Mouse (Mus musculus) hindbrain, postnatal 0 days (tissue): ENCODE measurements around the gene Fyb. TPM values are rescaled to one million over a fixed set of nuclear protein-coding genes. Genes with fewer than 3 reads are reported as not detected.

Experiments used
- ATAC-seq: fragments of 200-750 bp; cut with Nextera tagmentation; 2 replicates; pipeline ENCODE4 v1.8.0; 2017; ENCODE audit warnings: mild to moderate bottlenecking, moderate TSS enrichment, moderate library complexity
- DNase-seq: peaks from one replicate; pipeline ENCODE4 v3.0.0-alpha.2; 2015; ENCODE audit warnings: low spot score
- H3K27ac ChIP-seq: fragments of 300-500 bp; sonication (generic); 2 replicates; pipeline ENCODE4 v1.5.1; 2014; ENCODE audit warnings: mild to moderate bottlenecking
- H3K27me3 ChIP-seq: fragments of 300-500 bp; sonication (generic); 2 replicates; pipeline ENCODE4 v1.6.1; 2014; ENCODE audit warnings: low read length, mixed read lengths; ENCODE audit not compliant: insufficient read depth
- H3K36me3 ChIP-seq: fragments of 300-500 bp; sonication (generic); 2 replicates; pipeline ENCODE4 v1.6.1; 2014; ENCODE audit warnings: low read length, mixed read lengths; ENCODE audit not compliant: insufficient read depth
- H3K4me1 ChIP-seq: fragments of 300-500 bp; sonication (generic); 2 replicates; pipeline ENCODE4 v1.6.1; 2014; ENCODE audit warnings: antibody characterized with exemption, low read length, mixed read lengths; ENCODE audit not compliant: insufficient read depth
- H3K4me2 ChIP-seq: fragments of 300-500 bp; sonication (generic); 2 replicates; pipeline ENCODE4 v1.6.1; 2014; ENCODE audit warnings: low read depth, mild to moderate bottlenecking, low read length, moderate library complexity, mixed read lengths
- H3K4me3 ChIP-seq: fragments of 300-500 bp; sonication (generic); 2 replicates; pipeline ENCODE4 v1.5.1; 2014; ENCODE audit warnings: low read length
- H3K9ac ChIP-seq: fragments of 300-500 bp; sonication (generic); replicated peaks from 2 replicates; pipeline ENCODE4 v1.6.1; 2014; ENCODE audit warnings: mild to moderate bottlenecking, low read length, moderate library complexity, mixed read lengths
- H3K9me3 ChIP-seq: fragments of 300-500 bp; sonication (generic); 2 replicates; pipeline ENCODE4 v1.6.1; 2016; ENCODE audit warnings: low read length, mixed read lengths
- CTCF ChIP-seq: IDR thresholded peaks from 2 replicates; pipeline ENCODE4 v1.5.1; 2016; ENCODE audit warnings: antibody characterized with exemption, control low read depth, low read depth
- WGBS: fragments of 180-500 bp; shearing (Covaris S2); extraction: QIAGEN DNeasy Blood & Tissue Kit; methylation state at CpG from one replicate; pipeline ENCODE4 v1.1.7; 2014; 5-methylcytosine and 5-hydroxymethylcytosine counted together
- polyA plus RNA-seq: library from polyadenylated mRNA; unstranded; fragments of >200 nt; fragmentation: Nextera tagmentation; extraction: Ambion mirVana; gene quantifications from 2 replicates; pipeline ENCODE4 v1.2.1, GENCODE M21; 2015
- total RNA-seq: library from RNA; depleted of rRNA; stranded (reverse); fragments of >200 nt; gene quantifications from 2 replicates; pipeline ENCODE4 v1.2.3, GENCODE M21; 2014

The Fyb gene
- total and polyA plus RNA-seq, 2 experiments from 2014 or later = 0.73 to 3.7 TPM

DNA sequence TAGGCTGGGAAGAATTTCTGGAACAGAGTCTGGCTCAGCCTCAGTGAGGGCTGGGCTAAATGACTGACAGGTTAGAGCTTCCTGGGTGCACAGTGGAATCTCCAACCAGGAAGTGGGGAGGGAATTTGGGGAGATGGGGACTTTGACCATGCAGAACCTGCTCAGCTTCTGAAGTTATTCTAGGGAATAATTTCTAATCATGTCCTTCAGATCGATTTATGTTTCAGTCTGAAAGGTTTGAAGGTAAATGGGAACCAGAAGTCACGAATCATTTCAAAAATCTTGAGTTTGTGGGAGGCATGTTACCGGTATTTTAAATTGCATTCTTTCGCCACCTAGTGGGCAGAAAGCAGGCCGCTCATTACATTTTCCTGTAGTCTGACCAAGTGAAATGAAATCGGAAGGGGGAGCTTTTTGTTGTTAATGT is 103.0 kb downstream of the Fyb start:
- Histone ChIP-seq H3K9me3 (no peaks in the 10 kb centered on the region), H3K27me3 (no peaks in the 10 kb centered on the region), H3K27ac (no peak overlapping the region), H3K4me2 (peak overlapping the region; percentile 58), H3K9ac (no peak overlapping the region), H3K4me3 (peak overlapping the region; percentile 15; the same call in 1 of the 2 replicates), H3K4me1 (0 out of 2 replicates have a peak, but pooled peaks cover 6% of the 10 kb centered on the region), H3K36me3 (no peaks in the 10 kb centered on the region)
- TF ChIP-seq CTCF = peak; percentile 81
- WGBS = 3% methylated on average over 6 of the region's 6 CpGs
- ATAC-seq = peak; percentile 69
- DNase-seq = peak; percentile 88

DNA sequence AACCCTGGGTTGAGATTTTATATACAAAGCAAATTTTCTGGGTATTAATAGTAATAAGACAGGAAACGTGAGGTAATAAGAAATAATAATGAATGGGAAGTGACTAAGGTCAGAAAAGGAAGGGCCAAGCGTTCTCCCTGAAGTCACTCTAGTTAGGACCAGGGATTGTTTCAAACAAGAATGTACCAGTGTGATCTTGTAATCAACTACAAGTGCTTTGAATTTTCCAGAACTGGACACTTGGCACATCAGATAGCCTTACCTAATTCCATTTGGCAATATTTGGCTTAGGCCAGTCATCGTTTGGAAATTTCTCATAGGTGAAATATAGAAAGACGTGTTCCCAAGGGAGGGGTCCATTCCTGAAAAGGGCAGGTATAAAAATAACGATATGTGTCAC is 103.5 kb downstream of the Fyb start:
- no peak for TF ChIP-seq CTCF
- no peak overlapping the region for H3K4me3 ChIP-seq
- 68% methylated on average over 5 of the region's 5 CpGs for WGBS
- ATAC-seq = no peak
- no peaks in the 10 kb centered on the region for H3K27me3 ChIP-seq
- H3K4me1 ChIP-seq = 0 out of 2 replicates have a peak, but pooled peaks cover 6% of the 10 kb centered on the region
- H3K9ac ChIP-seq = no peak overlapping the region
- no peaks in the 10 kb centered on the region for H3K9me3 ChIP-seq
- H3K27ac ChIP-seq = no peak overlapping the region
- no peak for DNase-seq
- no peak overlapping the region for H3K4me2 ChIP-seq
- no peaks in the 10 kb centered on the region for H3K36me3 ChIP-seq

DNA sequence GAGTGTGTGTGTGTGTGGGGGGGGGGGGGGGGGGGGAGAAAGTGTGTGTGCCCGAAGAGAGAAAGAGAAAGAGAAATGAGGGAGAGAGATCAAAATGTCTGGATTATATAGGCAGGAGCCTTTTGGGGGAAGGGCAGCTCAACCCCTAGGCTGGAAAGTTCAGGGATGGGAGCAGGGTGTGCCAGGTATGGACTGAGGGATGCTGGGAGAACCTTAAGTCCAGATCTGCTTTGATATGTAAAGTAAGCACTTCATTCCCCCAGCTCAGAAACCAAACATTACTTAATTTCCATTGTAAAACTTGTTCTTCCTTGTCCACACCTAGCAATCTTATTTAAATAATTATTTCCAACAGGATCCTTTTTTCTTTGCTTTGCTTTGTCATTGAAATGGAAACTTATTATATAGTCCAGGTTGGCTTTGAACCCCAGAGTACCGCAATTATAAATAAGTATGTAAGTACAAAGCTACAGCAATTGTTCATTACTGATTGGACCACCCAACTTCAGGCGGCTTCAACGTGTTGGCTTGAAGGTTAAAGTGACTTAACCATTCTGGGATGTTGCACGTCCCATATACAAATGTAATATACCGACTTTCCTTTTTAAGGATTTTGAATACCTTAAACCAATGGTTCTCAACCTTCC is 105.9 kb downstream of the Fyb start:
- Histone ChIP-seq H3K27me3 (no peaks in the 10 kb centered on the region), H3K4me1 (0 out of 2 replicates have a peak, but pooled peaks cover 6% of the 10 kb centered on the region), H3K9ac (no peak overlapping the region), H3K27ac (no peak overlapping the region), H3K4me3 (no peak overlapping the region), H3K36me3 (no peaks in the 10 kb centered on the region), H3K4me2 (no peak overlapping the region), H3K9me3 (no peaks in the 10 kb centered on the region)
- DNase-seq (no peak), ATAC-seq (no peak)
- no peak for TF ChIP-seq CTCF
- WGBS = 94% methylated on average over 5 of the region's 6 CpGs

DNA sequence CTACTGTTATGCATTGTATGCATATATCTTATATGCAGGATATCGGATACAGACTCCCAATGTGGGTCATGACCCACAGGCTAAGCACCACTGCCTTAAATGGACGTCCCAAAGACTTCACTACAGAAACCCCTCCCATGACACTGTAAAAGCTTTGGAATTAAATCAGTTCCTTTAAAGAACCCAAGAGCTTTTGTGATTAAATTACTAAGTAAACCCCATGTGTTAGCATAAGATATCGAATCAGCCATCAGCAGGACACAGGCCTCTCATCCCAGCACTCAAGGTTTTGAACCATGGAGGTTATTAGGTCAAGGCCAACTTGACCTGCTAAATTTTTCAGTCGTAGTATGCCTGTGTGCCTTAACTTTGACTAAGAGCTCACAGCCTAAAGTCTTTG is 106.5 kb downstream of the Fyb start:
- Histone ChIP-seq H3K4me1 (0 out of 2 replicates have a peak, but pooled peaks cover 6% of the 10 kb centered on the region), H3K9me3 (no peaks in the 10 kb centered on the region), H3K4me3 (no peak overlapping the region), H3K27me3 (no peaks in the 10 kb centered on the region), H3K4me2 (no peak overlapping the region), H3K27ac (no peak overlapping the region), H3K36me3 (no peaks in the 10 kb centered on the region), H3K9ac (no peak overlapping the region)
- no peak for ATAC-seq
- no peak for TF ChIP-seq CTCF
- DNase-seq = no peak
- WGBS = 84% methylated on average over 4 of the region's 4 CpGs

DNA sequence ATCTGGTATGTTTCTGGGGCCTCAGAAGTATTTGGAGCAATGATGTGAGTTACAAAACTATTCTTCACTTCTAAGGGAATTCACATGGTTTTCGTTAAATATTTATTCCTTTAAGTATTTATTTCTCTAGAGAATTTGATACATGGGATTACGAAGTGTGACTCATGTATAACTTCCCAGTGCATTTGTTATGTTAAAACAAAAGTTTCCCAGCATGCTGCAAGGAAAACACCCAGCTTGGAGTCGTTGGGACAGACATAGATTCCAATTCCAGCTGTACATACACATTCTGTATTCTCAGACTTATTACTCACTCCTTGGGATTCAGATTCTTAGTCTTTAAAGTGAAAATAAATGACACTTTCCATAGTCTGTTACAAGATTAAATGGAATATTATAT is 112.8 kb downstream of the Fyb start:
- Histone ChIP-seq H3K4me2 (no peak overlapping the region), H3K9me3 (no peaks in the 10 kb centered on the region), H3K4me3 (no peak overlapping the region), H3K27ac (no peak overlapping the region), H3K9ac (no peak overlapping the region), H3K4me1 (no peaks in the 10 kb centered on the region), H3K27me3 (no peaks in the 10 kb centered on the region), H3K36me3 (no peaks in the 10 kb centered on the region)
- WGBS = 71% methylated on average over 3 of the region's 3 CpGs
- TF ChIP-seq CTCF = no peak
- DNase-seq (no peak), ATAC-seq (no peak)

DNA sequence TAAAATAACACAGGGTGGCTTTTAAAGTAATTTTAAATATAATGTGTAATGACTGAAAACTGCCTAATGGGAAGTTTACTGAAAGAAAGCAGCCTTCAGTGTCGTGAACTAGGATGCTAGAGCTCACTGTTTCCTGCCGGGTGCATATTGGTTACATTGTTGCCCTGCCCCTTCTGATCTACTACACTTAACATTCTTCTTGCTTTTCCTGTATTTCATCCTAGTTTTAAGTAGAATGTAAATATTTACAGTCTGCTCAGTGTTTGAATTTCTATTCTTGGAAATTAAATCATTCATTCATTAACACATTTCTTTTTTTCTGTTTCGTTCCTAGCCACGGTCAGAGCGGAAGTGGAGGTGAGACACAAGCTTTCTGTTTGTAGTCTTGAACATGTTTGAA is 119.6 kb downstream of the Fyb start:
- Histone ChIP-seq H3K4me2 (no peak overlapping the region), H3K9me3 (no peaks in the 10 kb centered on the region), H3K36me3 (no peaks in the 10 kb centered on the region), H3K9ac (no peak overlapping the region), H3K27me3 (no peaks in the 10 kb centered on the region), H3K27ac (no peak overlapping the region), H3K4me3 (no peak overlapping the region), H3K4me1 (no peaks in the 10 kb centered on the region)
- ATAC-seq (no peak), DNase-seq (no peak)
- 81% methylated on average over 5 of the region's 5 CpGs for WGBS
- TF ChIP-seq CTCF = no peak

DNA sequence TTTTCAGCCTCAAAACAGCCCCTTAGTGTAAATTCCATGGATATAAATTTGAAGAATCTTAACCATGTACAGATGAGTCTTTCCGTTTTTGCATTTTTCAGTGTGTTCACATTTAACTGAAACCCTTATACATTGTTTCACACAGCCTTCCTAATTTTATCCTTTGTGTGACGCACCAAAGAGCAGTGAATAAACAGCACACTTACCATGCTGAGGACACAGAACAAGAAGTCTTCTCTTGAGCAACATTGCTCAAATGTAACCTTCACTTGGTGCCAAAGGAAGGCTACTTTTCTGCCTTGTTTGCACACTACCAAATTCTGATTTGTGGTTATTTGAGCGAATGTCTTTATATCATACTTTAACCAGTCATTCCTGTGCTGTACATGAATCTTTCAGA is 122.8 kb downstream of the Fyb start:
- no peak for ATAC-seq
- H3K36me3 ChIP-seq = no peaks in the 10 kb centered on the region
- no peaks in the 10 kb centered on the region for H3K9me3 ChIP-seq
- H3K4me3 ChIP-seq = no peak overlapping the region
- no peak for DNase-seq
- 92% methylated on average over 3 of the region's 3 CpGs for WGBS
- H3K4me2 ChIP-seq = no peak overlapping the region
- no peak overlapping the region for H3K27ac ChIP-seq
- no peak for TF ChIP-seq CTCF
- H3K9ac ChIP-seq = no peak overlapping the region
- no peaks in the 10 kb centered on the region for H3K4me1 ChIP-seq
- H3K27me3 ChIP-seq = no peaks in the 10 kb centered on the region
